Mouse (Mus musculus): ENCODE measurements at regions not wholly inside any gene's neighbourhood (a gene's known extent, or its start where the extent isn't known, plus 50 kb on each side); places are given as distances from the start of the nearest gene placed in this dataset.

DNA sequence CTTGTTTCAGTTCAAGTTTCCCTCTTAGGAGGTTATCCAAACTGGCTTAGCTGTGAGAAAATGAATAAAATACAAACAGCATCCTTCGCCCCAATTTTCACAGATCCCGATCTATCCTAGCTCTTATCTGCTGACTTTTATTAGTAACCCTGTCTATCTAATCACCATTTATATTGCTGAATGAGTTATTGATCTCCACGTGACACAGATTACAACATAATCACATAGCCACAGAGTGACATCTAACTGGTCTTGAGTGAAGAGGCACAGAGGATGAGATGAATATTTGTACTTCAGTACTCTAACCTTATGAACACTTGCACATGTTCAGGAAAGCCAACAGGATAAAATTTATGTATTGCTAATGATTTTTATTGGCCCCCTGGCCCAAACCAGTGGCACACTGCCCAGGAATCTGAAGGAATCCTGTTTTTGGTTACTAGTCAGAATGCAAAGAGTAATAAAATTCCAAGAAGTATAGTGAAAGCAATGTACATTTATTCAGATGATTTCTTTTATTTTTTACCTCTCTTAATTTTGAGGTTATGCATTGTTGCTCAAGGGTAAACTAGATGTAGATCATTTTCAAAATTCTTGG is 1634.7 kb downstream of the Efnb2 start:
- DNase-seq = no peak
- intact Hi-C loops (cut with DNase I) = no loop called here

GRCm38 (mm10) chr8:7024336-7024735 is 1636.7 kb downstream of the Efnb2 start:
- peak; percentile 16 for DNase-seq
- intact Hi-C loops (cut with DNase I) = no loop called here

- DNase-seq = no peak
- intact Hi-C loops (cut with DNase I) = no loop called here
Measured at GRCm38 (mm10) chr8:7011881-7012280, 1649.2 kb downstream of the Efnb2 start.

GRCm38 (mm10) chr8:6991516-6991915 is 1669.5 kb downstream of the Efnb2 start:
- intact Hi-C loops (cut with DNase I) = no loop called here
- DNase-seq = no peak

- intact Hi-C loops (cut with DNase I) = no loop called here
- no peak for DNase-seq
Measured at GRCm38 (mm10) chr8:6989359-6990095, 1671.5 kb downstream of the Efnb2 start.

DNA sequence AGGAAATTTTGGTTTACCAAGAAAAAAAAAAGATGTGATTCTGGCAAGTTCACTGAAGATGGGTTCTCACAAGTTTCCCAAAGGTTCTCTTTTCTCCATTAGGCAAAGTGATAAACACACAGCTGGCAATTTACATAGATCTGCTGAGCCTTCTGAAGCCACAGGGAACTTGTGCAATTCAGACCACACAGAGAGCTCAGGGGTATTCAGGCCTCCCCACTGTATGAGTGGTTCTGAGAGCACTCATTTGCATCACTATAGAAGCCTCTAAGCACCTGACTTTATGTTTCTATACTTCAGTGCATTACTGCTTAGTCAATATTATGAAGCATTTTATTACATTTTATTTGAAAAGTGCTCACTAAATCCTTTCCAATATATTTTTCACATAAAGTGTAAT is 1687.1 kb downstream of the Efnb2 start:
- DNase-seq = no peak
- intact Hi-C loops (cut with DNase I) = no loop called here

DNA sequence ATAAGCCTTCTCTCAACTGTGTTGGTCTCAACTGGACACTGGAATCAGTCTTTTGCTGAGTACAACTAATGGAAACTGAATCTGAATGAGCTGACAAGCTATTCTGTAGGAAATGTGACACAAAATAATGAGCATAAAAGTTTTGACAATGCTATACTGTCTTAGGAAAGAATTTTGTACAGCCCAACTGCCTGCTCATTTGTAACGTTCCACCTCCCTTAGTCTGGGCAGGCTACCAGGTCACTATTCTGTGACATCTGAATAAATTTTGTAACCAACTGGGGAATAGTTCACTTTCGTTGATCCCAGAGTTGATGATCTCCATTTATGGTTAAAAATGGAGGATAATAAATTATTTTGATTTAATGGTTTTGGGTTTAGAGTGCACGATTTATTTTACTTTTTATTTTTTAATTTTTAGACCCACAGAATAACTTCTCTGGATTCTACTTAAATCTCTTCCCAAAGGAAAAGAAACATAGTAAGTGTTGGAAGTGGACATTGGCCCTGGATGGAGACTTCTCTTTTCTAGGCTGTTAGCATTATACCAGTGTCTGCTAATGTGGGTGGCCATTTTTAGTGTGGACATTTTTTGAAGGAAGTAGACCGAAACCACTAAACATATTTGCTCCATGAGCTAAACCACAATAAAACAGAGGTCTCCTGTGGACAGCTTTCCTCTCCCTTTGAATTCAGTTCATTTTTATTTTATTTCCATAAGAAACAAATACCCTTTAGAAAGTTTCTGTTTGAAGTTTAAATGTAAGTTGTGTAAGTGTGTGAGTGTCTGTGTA is 1697.8 kb downstream of the Efnb2 start:
- intact Hi-C loops (cut with DNase I) = no loop called here
- DNase-seq = no peak

- intact Hi-C loops (cut with DNase I) = no loop called here
- DNase-seq = no peak
Measured at GRCm38 (mm10) chr8:6958086-6958485, 1703.0 kb downstream of the Efnb2 start.

GRCm38 (mm10) chr8:6954251-6954650 is 1706.8 kb downstream of the Efnb2 start:
- intact Hi-C loops (cut with DNase I) = no loop called here
- DNase-seq = no peak

- intact Hi-C loops (cut with DNase I) = no loop called here
- no peak for DNase-seq
Measured at GRCm38 (mm10) chr8:6922467-6922866, 1738.6 kb downstream of the Efnb2 start.

DNA sequence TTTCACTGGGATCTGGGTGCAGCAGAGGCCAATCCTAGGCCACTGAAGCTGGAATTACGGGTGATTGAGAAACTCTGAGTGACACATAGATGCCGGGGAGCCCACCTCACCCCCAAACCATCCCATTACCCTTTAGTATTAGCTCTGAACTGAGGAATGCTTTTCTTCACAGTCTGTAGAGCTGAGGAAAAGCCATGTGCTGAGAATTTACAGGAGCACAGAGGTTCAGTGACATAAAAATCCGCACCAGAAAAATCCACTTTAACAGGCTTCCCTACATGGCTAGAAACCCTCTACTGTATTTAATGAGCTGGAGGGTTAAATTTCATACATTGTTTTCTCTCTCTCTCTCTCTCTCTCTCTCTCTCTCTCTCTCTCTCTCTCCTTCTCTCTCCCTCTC is 1753.4 kb downstream of the Efnb2 start:
- intact Hi-C loops (cut with DNase I) = no loop called here
- DNase-seq = no peak

- no peak for DNase-seq
- intact Hi-C loops (cut with DNase I) = no loop called here
Measured at GRCm38 (mm10) chr8:6891456-6891855, 1769.6 kb downstream of the Efnb2 start.

GRCm38 (mm10) chr8:6886779-6887402 is 1774.2 kb downstream of the Efnb2 start:
- intact Hi-C loops (cut with DNase I) = no loop called here
- no peak for DNase-seq

GRCm38 (mm10) chr8:6884828-6885227 is 1776.2 kb downstream of the Efnb2 start:
- intact Hi-C loops (cut with DNase I) = no loop called here
- no peak for DNase-seq

DNA sequence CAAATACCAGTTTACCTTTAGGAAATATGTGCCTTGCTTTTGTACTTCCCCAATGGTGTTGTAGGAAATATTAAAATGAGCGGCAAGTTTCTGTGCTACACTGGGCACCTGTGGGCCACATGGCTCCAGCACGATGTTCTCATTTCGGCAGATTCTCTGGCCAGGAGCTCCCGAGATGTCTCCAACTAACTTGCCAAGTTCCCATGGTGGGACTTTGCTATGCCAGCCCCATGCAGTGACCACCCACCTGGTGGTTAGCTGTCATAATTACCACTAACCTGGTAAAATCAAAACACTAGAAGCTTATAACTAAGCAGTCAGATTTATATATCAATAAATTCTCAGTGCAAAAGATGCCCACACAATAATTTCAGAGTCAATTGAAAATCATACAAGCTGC is 1777.5 kb upstream of the Slc10a2 start:
- intact Hi-C loops (cut with DNase I) = no loop called here
- no peak for DNase-seq
